Mouse (Mus musculus): ENCODE measurements at regions not wholly inside any gene's neighbourhood (a gene's known extent, or its start where the extent isn't known, plus 50 kb on each side); places are given as distances from the start of the nearest gene placed in this dataset.

- Histone ChIP-seq H3K79me2 (replicated peaks; ENCODE audit: control insufficient read depth, insufficient read depth, low read length) (no peaks in the 10 kb centered on the region), H3K36me3 (ENCODE audit: control insufficient read depth, insufficient read depth, low read length) (no peaks in the 10 kb centered on the region), H3K27me3 (ENCODE audit: control insufficient read depth, insufficient read depth, low read length) (no peaks in the 10 kb centered on the region), H3K4me3 (no peak overlapping the region), H3K4me1 (ENCODE audit: control insufficient read depth, insufficient read depth, low read length) (peaks cover 2% of the 10 kb centered on the region; the same call in 1 of the 2 replicates), H3K27ac (no peak overlapping the region), H3K9ac (ENCODE audit: low read depth, low read length) (no peak overlapping the region)
- no peak for DNase-seq
- WGBS, result 17% methylated on average over 8 of the region's 9 CpGs
- intact Hi-C loops (cut with DNase I), result no loop called here
- TF ChIP-seq POLR2A (IDR thresholded peaks at IDR 0.05; ENCODE audit: insufficient read depth, low read depth, low read length) (no peak), EP300 (IDR thresholded peaks at IDR 0.05; ENCODE audit: insufficient read depth, low read depth, low read length) (no peak), CTCF (IDR thresholded peaks at IDR 0.05) (no peak)
Measured at GRCm38 (mm10) chr16:76216184-76216583, 157.4 kb downstream of the Nrip1 start.

- Histone ChIP-seq H3K27ac (no peak overlapping the region), H3K4me3 (no peak overlapping the region), H3K36me3 (ENCODE audit: control insufficient read depth, insufficient read depth, low read length) (no peaks in the 10 kb centered on the region), H3K9ac (ENCODE audit: low read depth, low read length) (no peak overlapping the region), H3K4me1 (ENCODE audit: control insufficient read depth, insufficient read depth, low read length) (peaks cover 2% of the 10 kb centered on the region; the same call in 1 of the 2 replicates), H3K79me2 (replicated peaks; ENCODE audit: control insufficient read depth, insufficient read depth, low read length) (no peaks in the 10 kb centered on the region), H3K27me3 (ENCODE audit: control insufficient read depth, insufficient read depth, low read length) (no peaks in the 10 kb centered on the region)
- no peak for DNase-seq
- intact Hi-C loops (cut with DNase I), result no loop called here
- 61% methylated on average over 5 of the region's 5 CpGs for WGBS
- TF ChIP-seq EP300 (IDR thresholded peaks at IDR 0.05; ENCODE audit: insufficient read depth, low read depth, low read length) (no peak), POLR2A (IDR thresholded peaks at IDR 0.05; ENCODE audit: insufficient read depth, low read depth, low read length) (no peak), CTCF (IDR thresholded peaks at IDR 0.05) (no peak)
Measured at GRCm38 (mm10) chr16:76215558-76215957, 158.1 kb downstream of the Nrip1 start.

- Histone ChIP-seq H3K79me2 (replicated peaks; ENCODE audit: control insufficient read depth, insufficient read depth, low read length) (no peaks in the 10 kb centered on the region), H3K4me1 (ENCODE audit: control insufficient read depth, insufficient read depth, low read length) (no peaks in the 10 kb centered on the region), H3K27ac (no peak overlapping the region), H3K36me3 (ENCODE audit: control insufficient read depth, insufficient read depth, low read length) (no peaks in the 10 kb centered on the region), H3K27me3 (ENCODE audit: control insufficient read depth, insufficient read depth, low read length) (no peaks in the 10 kb centered on the region), H3K4me3 (no peak overlapping the region), H3K9ac (ENCODE audit: low read depth, low read length) (no peak overlapping the region)
- peak in 1 of 2 experiments; percentile 28 for DNase-seq
- 36% methylated on average over 11 of the region's 11 CpGs for WGBS
- intact Hi-C loops (cut with DNase I), result loop anchor here (2.0 to 10.0 kb wide), 4 partner anchors 169 to 603 kb away; no protein-coding TSS in a partner anchor
- TF ChIP-seq CTCF (IDR thresholded peaks at IDR 0.05) (peak; percentile 78), EP300 (IDR thresholded peaks at IDR 0.05; ENCODE audit: insufficient read depth, low read depth, low read length) (peak; percentile 68; the same call in 1 of the 2 replicates), POLR2A (IDR thresholded peaks at IDR 0.05; ENCODE audit: insufficient read depth, low read depth, low read length) (no peak)
Measured at GRCm38 (mm10) chr16:76201773-76202571, 171.7 kb downstream of the Nrip1 start.

GRCm38 (mm10) chr16:76200801-76201728 is 172.6 kb downstream of the Nrip1 start:
- Histone ChIP-seq H3K79me2 (replicated peaks; ENCODE audit: control insufficient read depth, insufficient read depth, low read length) (no peaks in the 10 kb centered on the region), H3K36me3 (ENCODE audit: control insufficient read depth, insufficient read depth, low read length) (no peaks in the 10 kb centered on the region), H3K9ac (ENCODE audit: low read depth, low read length) (no peak overlapping the region), H3K27me3 (ENCODE audit: control insufficient read depth, insufficient read depth, low read length) (no peaks in the 10 kb centered on the region), H3K4me3 (no peak overlapping the region), H3K27ac (no peak overlapping the region), H3K4me1 (ENCODE audit: control insufficient read depth, insufficient read depth, low read length) (no peaks in the 10 kb centered on the region)
- 80% methylated on average over 9 of the region's 9 CpGs for WGBS
- DNase-seq, result no peak
- TF ChIP-seq POLR2A (IDR thresholded peaks at IDR 0.05; ENCODE audit: insufficient read depth, low read depth, low read length), result no peak
- no peak for TF ChIP-seq EP300 (IDR thresholded peaks at IDR 0.05; ENCODE audit: insufficient read depth, low read depth, low read length)
- TF ChIP-seq CTCF (IDR thresholded peaks at IDR 0.05), result no peak
- intact Hi-C loops (cut with DNase I), result loop anchor here (10.0 kb wide), 3 partner anchors 334 to 604 kb away; no protein-coding TSS in a partner anchor

- intact Hi-C loops (cut with DNase I), result loop anchor here (10.0 kb wide), 3 partner anchors 335 to 605 kb away; no protein-coding TSS in a partner anchor
- DNase-seq, result no peak
Measured at GRCm38 (mm10) chr16:76200268-76200667, 173.4 kb downstream of the Nrip1 start.

More at GRCm38 (mm10) chr16:76200268-76200667, 173.4 kb downstream of the Nrip1 start:
- WGBS, result 63% methylated on average over 3 of the region's 3 CpGs
- no peaks in the 10 kb centered on the region for H3K4me1 ChIP-seq (ENCODE audit: control insufficient read depth, insufficient read depth, low read length)
- H3K27me3 ChIP-seq (ENCODE audit: control insufficient read depth, insufficient read depth, low read length), result no peaks in the 10 kb centered on the region
- H3K4me3 ChIP-seq, result no peak overlapping the region
- TF ChIP-seq CTCF (IDR thresholded peaks at IDR 0.05), result peak; percentile 69
- no peak for TF ChIP-seq EP300 (IDR thresholded peaks at IDR 0.05; ENCODE audit: insufficient read depth, low read depth, low read length)
- no peaks in the 10 kb centered on the region for H3K36me3 ChIP-seq (ENCODE audit: control insufficient read depth, insufficient read depth, low read length)
- no peaks in the 10 kb centered on the region for H3K79me2 ChIP-seq (replicated peaks; ENCODE audit: control insufficient read depth, insufficient read depth, low read length)
- H3K27ac ChIP-seq, result no peak overlapping the region
- no peak overlapping the region for H3K9ac ChIP-seq (ENCODE audit: low read depth, low read length)

Data from heart, adult 2 months (tissue).